Mouse (Mus musculus) brain, embryonic 18.5 days (tissue): ENCODE measurements around the gene Ets1.

Source experiments
- DNase-seq: peaks from one replicate; pipeline ENCODE4 v3.0.0-alpha.2; 2012; ENCODE audit warnings: low read depth, low spot score

Ets1 gene

GRCm38 (mm10) chr9:32616516-32617429 is 19.2 kb upstream of the Ets1 start:
- DNase-seq: no peak

- DNase-seq: no peak
These were observed 18.6 kb upstream of the Ets1 start for GRCm38 (mm10) chr9:32617430-32617768.

- no peak for DNase-seq
These were observed 17.4 kb upstream of the Ets1 start for GRCm38 (mm10) chr9:32618544-32619120.

- no peak for DNase-seq
These were observed 16.4 kb upstream of the Ets1 start for GRCm38 (mm10) chr9:32619661-32620060.

- no peak for DNase-seq
These were observed 15.6 kb upstream of the Ets1 start for GRCm38 (mm10) chr9:32620446-32620845.

- no peak for DNase-seq
These were observed 6.5 kb upstream of the Ets1 start for GRCm38 (mm10) chr9:32629385-32629981.

- no peak for DNase-seq
These were observed 4.7 kb upstream of the Ets1 start for GRCm38 (mm10) chr9:32631341-32631740.

- DNase-seq: no peak
These were observed 3.8 kb upstream of the Ets1 start for GRCm38 (mm10) chr9:32632237-32632636.

GRCm38 (mm10) chr9:32644981-32645380 is 9.0 kb downstream of the Ets1 start:
- DNase-seq: no peak

- no peak for DNase-seq
These were observed 9.5 kb downstream of the Ets1 start for GRCm38 (mm10) chr9:32645475-32645874.

GRCm38 (mm10) chr9:32646539-32647258 is 10.7 kb downstream of the Ets1 start:
- DNase-seq: no peak

GRCm38 (mm10) chr9:32647506-32648250 is 11.7 kb downstream of the Ets1 start:
- no peak for DNase-seq

GRCm38 (mm10) chr9:32648286-32648685 is 12.3 kb downstream of the Ets1 start:
- DNase-seq: no peak

GRCm38 (mm10) chr9:32650738-32651137 is 14.7 kb downstream of the Ets1 start:
- no peak for DNase-seq

GRCm38 (mm10) chr9:32652112-32652511 is 16.1 kb downstream of the Ets1 start:
- DNase-seq: no peak

- DNase-seq: no peak
These were observed 18.3 kb downstream of the Ets1 start for GRCm38 (mm10) chr9:32654305-32654704.

GRCm38 (mm10) chr9:32656351-32656844 is 20.4 kb downstream of the Ets1 start:
- DNase-seq: no peak

- no peak for DNase-seq
These were observed 21.1 kb downstream of the Ets1 start for GRCm38 (mm10) chr9:32657124-32657523.

- DNase-seq: no peak
These were observed 24.5 kb downstream of the Ets1 start for GRCm38 (mm10) chr9:32660406-32660960.

- no peak for DNase-seq
These were observed 25.1 kb downstream of the Ets1 start for GRCm38 (mm10) chr9:32661071-32661470.

GRCm38 (mm10) chr9:32661561-32661960 is 25.5 kb downstream of the Ets1 start:
- no peak for DNase-seq
